Mouse (Mus musculus) thymus, adult 2 months (tissue): ENCODE measurements at regions not wholly inside any gene's neighbourhood (a gene's known extent, or its start where the extent isn't known, plus 50 kb on each side); places are given as distances from the start of the nearest gene placed in this dataset.

ENCODE experiments used
- CTCF ChIP-seq: fragments of 200-500 bp; IDR thresholded peaks from 2 replicates; pipeline ENCODE4 v1.5.1; 2012; ENCODE audit warnings: mild to moderate bottlenecking, control low read depth, low read length, moderate library complexity, borderline replicate concordance; ENCODE audit not compliant: control insufficient read depth, poor library complexity, insufficient read depth; ENCODE audit errors: extremely low read depth
- POLR2A ChIP-seq: fragments of 200-500 bp; IDR thresholded peaks from 2 replicates; pipeline ENCODE4 v1.6.1; 2012; ENCODE audit warnings: mild to moderate bottlenecking, low read length, control low read depth, moderate library complexity; ENCODE audit not compliant: control insufficient read depth, poor library complexity, insufficient read depth; ENCODE audit errors: extremely low read depth

- TF ChIP-seq CTCF: no peak
- no peak for TF ChIP-seq POLR2A
Measured at GRCm38 (mm10) chr3:120823536-120823935, 348.0 kb downstream of the Rwdd3 start.
